Mouse (Mus musculus) lung, embryonic 16.5 days (tissue): ENCODE data around the gene Zg16. TPM values are rescaled to one million over a fixed set of nuclear protein-coding genes. Genes with fewer than 3 reads are reported as not detected.

Experiments
- ATAC-seq: fragments of 200-750 bp; cut with Nextera tagmentation; 2 replicates; pipeline ENCODE4 v1.8.0; 2017; ENCODE audit warnings: low read depth, mild to moderate bottlenecking, moderate library complexity
- H3K27ac ChIP-seq: fragments of 300-500 bp; sonication (generic); 2 replicates; pipeline ENCODE4 v1.5.1; 2014; ENCODE audit warnings: mild to moderate bottlenecking, control low read depth, low read length
- H3K27me3 ChIP-seq: fragments of 300-500 bp; sonication (generic); 2 replicates; pipeline ENCODE4 v1.6.1; 2014; ENCODE audit warnings: low read depth, low read length, mixed read lengths; ENCODE audit not compliant: control insufficient read depth, insufficient read depth
- H3K36me3 ChIP-seq: fragments of 300-500 bp; sonication (generic); 2 replicates; pipeline ENCODE4 v1.6.1; 2014; ENCODE audit warnings: low read length; ENCODE audit not compliant: control insufficient read depth, insufficient read depth
- H3K4me1 ChIP-seq: fragments of 300-500 bp; sonication (generic); replicated peaks from 2 replicates; pipeline ENCODE4 v1.6.1; 2014; ENCODE audit warnings: low read length, mixed read lengths; ENCODE audit not compliant: control insufficient read depth, insufficient read depth
- H3K4me2 ChIP-seq: fragments of 300-500 bp; sonication (generic); 2 replicates; pipeline ENCODE4 v1.6.1; 2014; ENCODE audit warnings: low read depth, low read length, control low read depth
- H3K4me3 ChIP-seq: fragments of 300-500 bp; sonication (generic); 2 replicates; pipeline ENCODE4 v1.5.1; 2014; ENCODE audit warnings: mild to moderate bottlenecking, low read length, control low read depth
- H3K9ac ChIP-seq: fragments of 300-500 bp; sonication (generic); 2 replicates; pipeline ENCODE4 v1.6.1; 2014; ENCODE audit warnings: low read length, control low read depth
- H3K9me3 ChIP-seq: fragments of 300-500 bp; sonication (generic); 2 replicates; pipeline ENCODE4 v1.6.1; 2016; ENCODE audit warnings: low read length; ENCODE audit not compliant: control insufficient read depth
- WGBS: fragments of 180-500 bp; shearing (Covaris S2); extraction: QIAGEN DNeasy Blood & Tissue Kit; methylation state at CpG from one replicate; pipeline ENCODE4 v1.1.7; 2014; 5-methylcytosine and 5-hydroxymethylcytosine counted together
- polyA plus RNA-seq: library from polyadenylated mRNA; unstranded; fragments of >200 nt; fragmentation: Nextera tagmentation; extraction: Ambion mirVana; gene quantifications from 2 replicates; pipeline ENCODE4 v1.2.1, GENCODE M21; 2015

Zg16 gene
- polyA plus RNA-seq, 1 experiment from 2014 or later = not detected

DNA sequence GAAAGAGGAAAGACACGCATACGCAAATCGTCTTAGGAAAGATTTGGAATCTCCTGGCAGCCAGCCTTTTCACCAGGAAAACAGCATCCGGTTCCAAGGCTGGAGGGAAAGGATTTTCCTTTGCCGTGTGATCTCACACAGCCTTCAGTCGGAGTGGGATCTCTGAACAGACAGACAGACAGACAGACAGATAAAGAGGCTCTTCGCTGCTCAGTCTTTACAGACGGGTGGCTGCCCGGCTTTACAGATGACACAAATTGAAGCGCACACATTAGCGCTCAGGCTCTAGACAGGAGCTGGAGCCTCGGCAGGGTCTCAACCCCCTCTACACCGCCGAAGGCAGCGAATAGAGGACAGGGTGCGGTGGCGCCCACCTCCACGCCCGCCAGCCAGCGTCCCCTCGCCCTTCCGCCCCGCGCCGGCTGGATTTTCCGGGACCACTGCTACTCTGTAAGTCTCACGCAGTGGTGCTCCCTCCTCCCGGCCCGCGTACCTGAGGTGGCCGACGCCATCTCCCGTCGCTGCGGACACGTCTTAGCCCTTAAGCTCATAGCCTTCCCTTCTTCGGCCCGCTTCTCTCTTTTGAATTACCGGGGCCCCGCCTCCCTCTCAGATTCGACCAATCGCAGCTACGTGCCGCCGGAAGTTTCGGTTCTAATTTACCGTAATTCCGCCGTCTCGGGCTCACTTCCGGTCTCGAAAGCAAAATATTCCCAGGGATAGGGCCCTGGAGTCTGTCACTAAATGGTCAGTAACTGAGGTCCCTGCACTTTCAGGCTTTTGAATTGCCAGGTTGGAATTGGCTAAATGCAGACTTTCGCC lies 45.1 kb downstream of the Zg16 start, which contains the start of gene Kif22:
Gene Kif22, minus strand, starts transcription at position 621 of the 822 bp plus-strand sequence.
- peak within 1 kb of the TSS; percentile 70 for H3K4me2 ChIP-seq
- no peaks in the 10 kb centered on the region for H3K27me3 ChIP-seq
- WGBS = under 1% methylated on average over 53 of the region's 53 CpGs
- H3K9me3 ChIP-seq = no peaks in the 10 kb centered on the region; the same call in 1 of the 2 replicates
- H3K27ac ChIP-seq = peak within 1 kb of the TSS; percentile 80
- peak; percentile 95 for ATAC-seq
- peaks cover 6% of the 10 kb centered on the region for H3K4me1 ChIP-seq
- H3K9ac ChIP-seq = peak within 1 kb of the TSS; percentile 93
- peaks cover 11% of the 10 kb centered on the region for H3K36me3 ChIP-seq
- H3K4me3 ChIP-seq = peak within 1 kb of the TSS; percentile 95

GRCm38 (mm10) chr7:127031244-127031643 lies 55.9 kb downstream of the Zg16 start:
- H3K9ac ChIP-seq = no peak overlapping the region
- no peak overlapping the region for H3K27ac ChIP-seq
- H3K27me3 ChIP-seq = no peaks in the 10 kb centered on the region
- no peak overlapping the region for H3K4me2 ChIP-seq
- no peaks in the 10 kb centered on the region for H3K9me3 ChIP-seq
- ATAC-seq = no peak
- peaks cover 55% of the 10 kb centered on the region for H3K36me3 ChIP-seq
- peaks cover 8% of the 10 kb centered on the region for H3K4me1 ChIP-seq
- H3K4me3 ChIP-seq = no peak overlapping the region
- 48% methylated on average over 1 of the region's 1 CpGs for WGBS

DNA sequence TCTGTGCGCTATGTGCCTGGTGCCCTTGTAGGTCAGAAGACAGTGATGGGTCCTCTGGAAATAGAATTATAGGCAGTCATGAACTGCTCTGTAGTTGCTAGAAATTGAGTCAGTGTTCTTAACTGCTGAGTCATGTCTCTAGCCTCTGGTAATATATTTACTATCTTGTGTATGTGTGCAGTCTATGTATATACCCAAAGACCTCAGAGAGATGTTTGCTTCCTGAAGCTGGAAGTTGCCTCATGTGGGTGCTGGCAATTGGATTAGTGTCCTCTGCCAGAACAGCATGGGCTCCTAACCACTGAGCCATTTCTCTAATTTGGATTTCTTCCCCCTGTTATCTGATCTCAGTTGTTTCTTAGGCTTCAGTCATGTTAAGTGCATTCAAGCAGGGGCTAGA lies 57.0 kb downstream of the Zg16 start:
- Histone ChIP-seq H3K27ac (no peak overlapping the region), H3K9me3 (no peaks in the 10 kb centered on the region), H3K4me1 (peaks cover 8% of the 10 kb centered on the region), H3K27me3 (no peaks in the 10 kb centered on the region), H3K4me2 (no peak overlapping the region), H3K36me3 (peaks cover 50% of the 10 kb centered on the region), H3K9ac (no peak overlapping the region), H3K4me3 (no peak overlapping the region)
- WGBS = 95% methylated on average over 1 of the region's 1 CpGs
- ATAC-seq = no peak

DNA sequence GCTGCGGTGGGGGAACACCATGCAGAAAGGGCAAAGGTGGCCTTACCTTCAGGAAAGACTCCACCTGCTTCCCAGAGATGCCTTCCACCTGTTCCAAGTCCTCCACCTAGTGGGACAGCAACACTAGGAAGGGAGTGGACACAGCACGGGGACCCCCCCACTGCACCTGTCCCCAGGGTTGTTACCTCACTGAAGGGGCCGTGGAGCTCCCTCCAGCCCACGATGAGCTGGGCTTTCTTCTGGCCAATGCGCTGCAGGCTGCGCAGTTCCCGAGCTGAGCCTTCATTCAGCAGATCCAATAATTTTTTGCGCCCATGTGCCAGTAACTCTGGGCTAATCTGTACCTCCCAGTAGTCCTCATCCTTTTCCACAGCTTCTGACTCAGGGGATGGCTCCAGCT lies 59.2 kb downstream of the Zg16 start:
- ATAC-seq = no peak
- Histone ChIP-seq H3K9ac (peak overlapping the region; percentile 75), H3K4me1 (peaks cover 26% of the 10 kb centered on the region), H3K4me2 (peak overlapping the region; percentile 77), H3K27ac (peak overlapping the region; percentile 99), H3K4me3 (peak overlapping the region; percentile 94), H3K36me3 (peaks cover 45% of the 10 kb centered on the region), H3K9me3 (no peaks in the 10 kb centered on the region), H3K27me3 (no peaks in the 10 kb centered on the region)
- 53% methylated on average over 8 of the region's 8 CpGs for WGBS

- WGBS = under 1% methylated on average over 44 of the region's 63 CpGs
- Histone ChIP-seq H3K9me3 (no peaks in the 10 kb centered on the region), H3K9ac (peak within 1 kb of the TSS; percentile 99), H3K36me3 (peaks cover 45% of the 10 kb centered on the region), H3K27ac (peak within 1 kb of the TSS; percentile 99), H3K4me1 (peaks cover 30% of the 10 kb centered on the region), H3K4me3 (peak within 1 kb of the TSS; percentile 94), H3K27me3 (no peaks in the 10 kb centered on the region), H3K4me2 (peak within 1 kb of the TSS; percentile 96)
- ATAC-seq = peak; percentile 93
Measured at GRCm38 (mm10) chr7:127026984-127027726, 60.0 kb downstream of the Zg16 start, which contains the start of gene Maz. Gene Maz (minus strand): TSS chr7:127027037.

- no peaks in the 10 kb centered on the region for H3K27me3 ChIP-seq
- no peak; the same call in 1 of the 2 replicates for ATAC-seq
- peaks cover 35% of the 10 kb centered on the region for H3K4me1 ChIP-seq
- H3K9ac ChIP-seq = peak overlapping the region; percentile 99
- WGBS = 0% methylated on average over 4 of the region's 48 CpGs
- H3K4me3 ChIP-seq = peak overlapping the region; percentile 94
- H3K4me2 ChIP-seq = peak overlapping the region; percentile 96
- H3K36me3 ChIP-seq = peaks cover 42% of the 10 kb centered on the region
- H3K27ac ChIP-seq = peak overlapping the region; percentile 99
- no peaks in the 10 kb centered on the region for H3K9me3 ChIP-seq
Measured at GRCm38 (mm10) chr7:127026616-127026983, 60.5 kb downstream of the Zg16 start.

- Histone ChIP-seq H3K36me3 (peaks cover 38% of the 10 kb centered on the region), H3K27me3 (no peaks in the 10 kb centered on the region), H3K4me3 (peak overlapping the region; percentile 94), H3K4me2 (peak overlapping the region; percentile 96), H3K9me3 (no peaks in the 10 kb centered on the region), H3K9ac (peak overlapping the region; percentile 99), H3K27ac (peak overlapping the region; percentile 99), H3K4me1 (peaks cover 39% of the 10 kb centered on the region)
- ATAC-seq = peak; percentile 29
- 0% methylated on average over 9 of the region's 48 CpGs for WGBS
Measured at GRCm38 (mm10) chr7:127026161-127026600, 60.9 kb downstream of the Zg16 start.

GRCm38 (mm10) chr7:127025556-127026160 lies 61.5 kb downstream of the Zg16 start:
- Histone ChIP-seq H3K4me1 (peaks cover 42% of the 10 kb centered on the region), H3K4me3 (peak overlapping the region; percentile 94), H3K4me2 (peak overlapping the region; percentile 96), H3K27me3 (no peaks in the 10 kb centered on the region), H3K9me3 (no peaks in the 10 kb centered on the region), H3K9ac (peak overlapping the region; percentile 99), H3K36me3 (peaks cover 33% of the 10 kb centered on the region), H3K27ac (peak overlapping the region; percentile 99)
- no peak for ATAC-seq
- 0% methylated on average over 53 of the region's 65 CpGs for WGBS
